ENCODE assay signal across 1 mouse cellular context in genomic region chr15:85666496-85666895, GRCm38 (mm10).
TF ChIP-seq lines count a peak whose summit lies in the region.

No protein-coding gene starts in this region.

TF ChIP-seq in MEL, 35 proteins besides CTCF, POLR2A, EP300 and RAD21 (continued from another document):
- TF ChIP-seq GATA1 (IDR thresholded peaks at IDR 0.05; ENCODE audit: low read depth, low read length) = peak; percentile 39; the same call in 1 of the 2 replicates
